Comparison of ENCODE assay signal across 41 mouse cellular contexts in genomic region chr1:87051369-87051768, GRCm38 (mm10). TPM values are rescaled to one million over a fixed set of nuclear protein-coding genes. Genes with fewer than 3 reads are reported as not detected.
DNase-seq lines count a peak whose midpoint lies in the region; TF ChIP-seq lines count a peak whose summit lies in the region.
"Had no signal": no experiment of that assay in that cellular context is flagged by ENCODE, and none has a peak within 500 bp of the region (broad histone marks: within the 10 kb centered on the region; RNA-seq: fewer than 3 reads in every experiment).

No protein-coding gene starts in this region.

- no peak for TF ChIP-seq POLR2A in cerebellum, adult 2 months (IDR thresholded peaks at IDR 0.05; ENCODE audit: borderline replicate concordance, insufficient read depth, low read length)
- no peak for TF ChIP-seq POLR2A in myocyte (IDR thresholded peaks at IDR 0.05; ENCODE audit: insufficient read length, low read depth)

- H3K27ac ChIP-seq in cerebellum, adult 2 months (ENCODE audit: insufficient read depth, low read length): no peak overlapping the region
- no peak overlapping the region for H3K27ac ChIP-seq in midbrain, embryonic 10.5 days (replicated peaks)
- H3K27ac ChIP-seq in layer of hippocampus, adult 2 months: no peak overlapping the region
- H3K27ac ChIP-seq: embryonic facial prominence, embryonic 15.5 days; forebrain, embryonic 12.5 days; hindbrain, embryonic 10.5 days; intestine, embryonic 15.5 days; limb, embryonic 13.5 days had no signal

- no peak for DNase-seq in cerebellum, adult 2 months
- DNase-seq in cerebellum, postnatal 4 days (ENCODE audit: low spot score in 2 of 2): no peak
- peak; percentile 22 to 26 for DNase-seq in right cerebral cortex, adult 2 months (ENCODE audit: low spot score in 2 of 2)
- DNase-seq in right cerebral cortex, postnatal 4 days: no peak
- no peak for DNase-seq in midbrain, embryonic 10.5 days (ENCODE audit: low spot score)
- DNase-seq in layer of hippocampus, adult 2 months (ENCODE audit: low spot score in 2 of 2): no peak
- DNase-seq: cerebellum, adult 8-10 months; forebrain, postnatal 0 days; gastrocnemius, postnatal 14 days; heart, postnatal 14 days; kidney, adult 2 months; kidney, postnatal 36 days; liver, postnatal 0 days; lung, postnatal 4 days; retina, postnatal 1 day; right cerebral cortex, postnatal 25 days; thymus, postnatal 4 days had no signal

- H3K36me3 ChIP-seq in C2C12 (ENCODE audit: control insufficient read depth, insufficient read depth) (no peaks in the 10 kb centered on the region), myocyte (ENCODE audit: control insufficient read depth, insufficient read depth) (no peaks in the 10 kb centered on the region)
- H3K36me3 ChIP-seq in midbrain, embryonic 10.5 days: peaks cover 17% of the 10 kb centered on the region
- H3K36me3 ChIP-seq: intestine, embryonic 15.5 days had no signal

- TF ChIP-seq CTCF in cerebellum, adult 2 months (IDR thresholded peaks at IDR 0.05; ENCODE audit: borderline replicate concordance, insufficient read depth, low read depth, low read length): peak; percentile 2; the same call in 1 of the 2 replicates
- no peak for TF ChIP-seq CTCF in C2C12 (IDR thresholded peaks at IDR 0.05; ENCODE audit: control insufficient read depth, insufficient read depth, insufficient read length)
- TF ChIP-seq CTCF in layer of hippocampus, adult 2 months (conservative IDR thresholded peaks at IDR 0.05): no peak

- H3K79me3 ChIP-seq in C2C12 (ENCODE audit: low read depth): no peaks in the 10 kb centered on the region

- WGBS in cerebellum, adult 2 months: 34% methylated on average over 4 of the region's 4 CpGs
- 83% methylated on average over 4 of the region's 4 CpGs for WGBS in midbrain, embryonic 10.5 days

- H3K4me2 ChIP-seq in myocyte (ENCODE audit: low read depth): peak overlapping the region; percentile 49
- H3K4me2 ChIP-seq: embryonic facial prominence, embryonic 15.5 days; forebrain, embryonic 12.5 days; intestine, embryonic 15.5 days; limb, embryonic 13.5 days; liver, embryonic 11.5 days; midbrain, embryonic 13.5 days had no signal

- H3K27me3 ChIP-seq in cerebellum, adult 2 months (ENCODE audit: control insufficient read depth, insufficient read depth, low read length): no peaks in the 10 kb centered on the region
- H3K27me3 ChIP-seq in C2C12 (ENCODE audit: control insufficient read depth, insufficient read depth, insufficient read length) (no peaks in the 10 kb centered on the region), myocyte (ENCODE audit: control insufficient read depth, insufficient read depth, insufficient read length) (no peaks in the 10 kb centered on the region)
- H3K27me3 ChIP-seq in midbrain, embryonic 10.5 days (ENCODE audit: low read depth, poor library complexity, severe bottlenecking): no peaks in the 10 kb centered on the region
- H3K27me3 ChIP-seq: embryonic facial prominence, embryonic 15.5 days; forebrain, embryonic 12.5 days; intestine, embryonic 15.5 days; limb, embryonic 13.5 days; midbrain, embryonic 13.5 days had no signal

- no peak overlapping the region for H3ac ChIP-seq in C2C12 (ENCODE audit: control insufficient read depth, insufficient read length, low read depth)
- no peak overlapping the region for H3ac ChIP-seq in myocyte (ENCODE audit: control insufficient read depth, insufficient read length)

- no peak overlapping the region for H3K4me3 ChIP-seq in cerebellum, adult 2 months (replicated peaks; ENCODE audit: insufficient read depth, low read depth, low read length)
- H3K4me3 ChIP-seq in C2C12 (ENCODE audit: insufficient read depth, poor library complexity, severe bottlenecking) (no peak overlapping the region), myocyte (no peak overlapping the region)
- no peak overlapping the region for H3K4me3 ChIP-seq in midbrain, embryonic 10.5 days
- no peak overlapping the region for H3K4me3 ChIP-seq in layer of hippocampus, adult 2 months
- H3K4me3 ChIP-seq: embryonic facial prominence, embryonic 15.5 days; forebrain, embryonic 12.5 days; hindbrain, embryonic 10.5 days; intestine, embryonic 15.5 days; limb, embryonic 13.5 days; megakaryocyte, embryonic 14.5 days; midbrain, embryonic 13.5 days had no signal

- H3K4me1 ChIP-seq in cerebellum, adult 2 months (ENCODE audit: control insufficient read depth, insufficient read depth, low read length): peaks cover 3% of the 10 kb centered on the region; the same call in 1 of the 2 replicates
- H3K4me1 ChIP-seq in midbrain, embryonic 10.5 days: no peaks in the 10 kb centered on the region
- H3K4me1 ChIP-seq: forebrain, embryonic 12.5 days; intestine, embryonic 15.5 days; limb, embryonic 13.5 days had no signal

- H3K9me3 ChIP-seq in midbrain, embryonic 10.5 days (replicated peaks): no peaks in the 10 kb centered on the region
- H3K9me3 ChIP-seq: embryonic facial prominence, embryonic 15.5 days; forebrain, embryonic 12.5 days; hindbrain, embryonic 10.5 days; intestine, embryonic 15.5 days; limb, embryonic 13.5 days; megakaryocyte, embryonic 14.5 days; midbrain, embryonic 13.5 days had no signal

- H3K79me2 ChIP-seq in C2C12 (ENCODE audit: control insufficient read depth, insufficient read depth) (no peaks in the 10 kb centered on the region), myocyte (ENCODE audit: control insufficient read depth, insufficient read depth) (no peaks in the 10 kb centered on the region)

TF ChIP-seq in C2C12, 6 proteins besides CTCF, POLR2A, EP300 and RAD21:
- no peak for TF ChIP-seq MYOG (IDR thresholded peaks at IDR 0.05; ENCODE audit: control insufficient read depth, extremely low read depth, insufficient read length)
- peak; percentile 33 for TF ChIP-seq FOSL1 (IDR thresholded peaks at IDR 0.05; ENCODE audit: insufficient read depth, low read length, poor library complexity, severe bottlenecking)
- TF ChIP-seq MYOD1 (IDR thresholded peaks at IDR 0.05; ENCODE audit: control insufficient read depth, insufficient read length, low read depth): peak; percentile 93

TF ChIP-seq in myocyte, 11 proteins besides CTCF, POLR2A, EP300 and RAD21:
- TF ChIP-seq MYOD1 (IDR thresholded peaks at IDR 0.05; ENCODE audit: control insufficient read depth in 1 of 3, insufficient read length in 2 of 3, low read depth in 2 of 3): peak in 2 of 3 experiments; percentile 70 to 89
- peak; percentile 10 for TF ChIP-seq TCF12 (IDR thresholded peaks at IDR 0.05; ENCODE audit: insufficient read depth, poor library complexity, severe bottlenecking)
- TF ChIP-seq MYOG (IDR thresholded peaks at IDR 0.05; ENCODE audit: control insufficient read depth in 1 of 3, insufficient read depth in 1 of 3, insufficient read length in 2 of 3, low read depth in 2 of 3): peak in 2 of 3 experiments; percentile 50 to 85
- TF ChIP-seq USF1 (IDR thresholded peaks at IDR 0.05; ENCODE audit: low read depth): no peak

RNA-seq across cellular contexts. Expression of gene Alppl2, which starts 38.4 kb away (rescaled TPM):
- not detected in 2 replicates for polyA plus RNA-seq in cerebellum, adult 2 months (2012; rRNA removed)
- polyA plus RNA-seq in C2C12 (2012; fragmentation: generic; extraction: Trizol): not detected
- not detected for polyA plus RNA-seq in myocyte (2012; fragmentation: generic; extraction: Trizol)
- not detected in 2 replicates for polyA plus RNA-seq in midbrain, embryonic 10.5 days (2016; fragmentation: Nextera tagmentation; extraction: Ambion mirVana)
- total RNA-seq in layer of hippocampus, adult 2 months (2021): not detected
- total RNA-seq: forebrain, postnatal 0 days; gastrocnemius, postnatal 14 days; granulocyte monocyte progenitor cell, adult 5-6 weeks; heart, postnatal 14 days; layer of hippocampus, adult 8-10 months; layer of hippocampus, postnatal 25 days; left cerebral cortex, adult 8-10 months; left cerebral cortex, postnatal 36 days had no signal
- polyA plus RNA-seq: activated CD4-positive, CD25-positive, alpha-beta regulatory T cell, adult 4 months; brain, embryonic 14.5 days; cortical plate, adult 2 months; embryonic facial prominence, embryonic 15.5 days; forebrain, embryonic 12.5 days; forebrain, postnatal 0 days; heart, embryonic 14.5 days; hindbrain, embryonic 10.5 days; hindbrain, embryonic 16.5 days; intestine, embryonic 15.5 days; kidney, adult 2 months; kidney, embryonic 16.5 days; limb, embryonic 13.5 days; liver, postnatal 0 days; lung, embryonic 16.5 days; midbrain, embryonic 13.5 days; neural tube, embryonic 14.5 days; spleen, adult 2 months had no signal

RNA-seq across cellular contexts. Expression of gene Alpi, which starts 50.0 kb away (rescaled TPM):
- polyA plus RNA-seq in cerebellum, adult 2 months (2012; rRNA removed): not detected in 2 replicates
- polyA plus RNA-seq in C2C12 (2012; fragmentation: generic; extraction: Trizol) (not detected), myocyte (2012; fragmentation: generic; extraction: Trizol) (0.32 TPM)
- not detected in 2 replicates for polyA plus RNA-seq in midbrain, embryonic 10.5 days (2016; fragmentation: Nextera tagmentation; extraction: Ambion mirVana)
- under 1 TPM in 1 of 2 experiments, not detected in 1; 0.15 TPM for total RNA-seq in layer of hippocampus, adult 2 months (2021)
- total RNA-seq: forebrain, postnatal 0 days; gastrocnemius, postnatal 14 days; granulocyte monocyte progenitor cell, adult 5-6 weeks; heart, postnatal 14 days; layer of hippocampus, postnatal 25 days; left cerebral cortex, postnatal 36 days had no signal
- polyA plus RNA-seq: activated CD4-positive, CD25-positive, alpha-beta regulatory T cell, adult 4 months; brain, embryonic 14.5 days; cortical plate, adult 2 months; embryonic facial prominence, embryonic 15.5 days; forebrain, embryonic 12.5 days; forebrain, postnatal 0 days; heart, embryonic 14.5 days; hindbrain, embryonic 10.5 days; hindbrain, embryonic 16.5 days; kidney, adult 2 months; liver, embryonic 11.5 days; liver, postnatal 0 days; lung, embryonic 16.5 days; midbrain, embryonic 13.5 days; neural tube, embryonic 14.5 days; spleen, adult 2 months had no signal

Comparison
In these comparisons a context has a peak if more than half of its experiments do, and no peak if none do; other contexts are left out.
1. DNase-seq: peak in right cerebral cortex, adult 2 months (2 of 2); none in cerebellum, adult 2 months (0 of 2), cerebellum, postnatal 4 days (0 of 2), right cerebral cortex, postnatal 4 days (single experiment), midbrain, embryonic 10.5 days (single experiment) and layer of hippocampus, adult 2 months (0 of 2).